Mouse (Mus musculus) testis, adult 2 months (tissue): ENCODE results near the gene Itga6.

ENCODE experiments used
- CTCF ChIP-seq: fragments of 200-500 bp; IDR thresholded peaks from 2 replicates; pipeline ENCODE4 v1.5.1; 2012; ENCODE audit warnings: low read depth, mild to moderate bottlenecking, inconsistent platforms, low read length, moderate library complexity; ENCODE audit not compliant: control insufficient read depth, insufficient read depth, insufficient replicate concordance
- POLR2A ChIP-seq: fragments of 200-500 bp; IDR thresholded peaks from 2 replicates; pipeline ENCODE4 v1.6.1; 2012; ENCODE audit warnings: low read depth, mild to moderate bottlenecking, inconsistent platforms, low read length, moderate library complexity; ENCODE audit not compliant: control insufficient read depth

- TF ChIP-seq CTCF = no peak
- TF ChIP-seq POLR2A = no peak
These were observed 21.4 kb upstream of the Itga6 start for GRCm38 (mm10) chr2:71724028-71724427.
